Mouse (Mus musculus) skeletal muscle tissue, postnatal 0 days (tissue): ENCODE results near the gene Hoxc9. TPM values are rescaled to one million over a fixed set of nuclear protein-coding genes. Genes with fewer than 3 reads are reported as not detected.

Source experiments
- microRNA counts: library from miRNA; unstranded; fragments of <30 nt; microRNA quantifications from one replicate; lab custom pipeline; 2015
- microRNA-seq, 2 experiments: library from miRNA; unstranded; fragments of <30 nt; microRNA quantifications; one replicate each; pipeline ENCODE4; 2016
- polyA plus RNA-seq: library from polyadenylated mRNA; unstranded; fragments of >200 nt; fragmentation: Nextera tagmentation; extraction: Ambion mirVana; gene quantifications from 2 replicates; pipeline ENCODE4 v1.2.1, GENCODE M21; 2015

The Hoxc9 gene
- 8.1 and 8.4 TPM in 2 replicates for polyA plus RNA-seq

GRCm38 (mm10) chr15:102976171-102976570 is at the start of gene Hoxc9:
Hoxc9 (plus strand) TSS chr15:102976439.

GRCm38 (mm10) chr15:102936279-102936972 is 39.8 kb upstream of the Hoxc9 start, which contains the start of gene Hoxc12:
Hoxc12 (plus strand) TSS chr15:102936757.

GRCm38 (mm10) chr15:102954192-102955006 is 21.8 kb upstream of the Hoxc9 start, which contains the start of gene Hoxc11:
Hoxc11 (plus strand) TSS chr15:102954427.

GRCm38 (mm10) chr15:102966776-102967311 is 9.4 kb upstream of the Hoxc9 start, which contains the start of gene Hoxc10:
Hoxc10 (plus strand) TSS chr15:102966796.

GRCm38 (mm10) chr15:102967312-102967510 is 9.0 kb upstream of the Hoxc9 start, which contains the start of gene Hoxc5:
Hoxc5 (plus strand) TSS chr15:102967443.

GRCm38 (mm10) chr15:102990461-102991397 is 14.5 kb downstream of the Hoxc9 start, which contains the start of gene Hoxc8:
Hoxc8 (plus strand) TSS chr15:102990607.

GRCm38 (mm10) chr15:102997939-102998355 is 21.7 kb downstream of the Hoxc9 start, which contains the start of gene Hoxc6:
Hoxc6 (plus strand) TSS chr15:102998257.

GRCm38 (mm10) chr15:103018636-103019035 is 42.4 kb downstream of the Hoxc9 start, which contains the start of gene Hoxc4:
Hoxc4 (plus strand) TSS chr15:103018934.

MicroRNA genes within 50 kb of the gene (microRNA counts, 519-probe panel; counts per million panel counts)
- microRNA mmu-miR-615-3p (lab: Ali Mortazavi, UCI) (296 counts per million, percentile 58 among the panel's probes with 10 or more counts), microRNA mmu-miR-615-5p (lab: Ali Mortazavi, UCI) (296 counts per million, percentile 58 among the panel's probes with 10 or more counts)

Small RNA genes lying within 50 kb of the gene (microRNA-seq; reads per million reads assigned to microRNA genes)
- gene Mir196a-2 (761 to 1,249 reads per million in 2 experiments), gene Mir615 (770 to 1,151 reads per million in 2 experiments)

Other genes with a start within 250 kb of the Hoxc9 start
- gene Hoxc13, start 55.3 kb upstream of the Hoxc9 start, polyA plus RNA-seq, result 0.05 TPM in 2 replicates
- gene Hoxc12, start 39.7 kb upstream of the Hoxc9 start, polyA plus RNA-seq, result 0.19 and 0.21 TPM in 2 replicates
- gene Hoxc11, start 22.0 kb upstream of the Hoxc9 start, polyA plus RNA-seq, result 2.9 and 3.4 TPM in 2 replicates
- 24.5 and 25.7 TPM in 2 replicates for gene Hoxc10, start 9.6 kb upstream of the Hoxc9 start, polyA plus RNA-seq
- gene Hoxc5, start 9.0 kb upstream of the Hoxc9 start, polyA plus RNA-seq, result 0.83 and 0.96 TPM in 2 replicates
- 1.5 and 2.4 TPM in 2 replicates for gene Hoxc8, start 14.2 kb downstream of the Hoxc9 start, polyA plus RNA-seq
- 4.1 and 4.5 TPM in 2 replicates for gene Hoxc6, start 21.8 kb downstream of the Hoxc9 start, polyA plus RNA-seq
- gene Hoxc4, start 42.5 kb downstream of the Hoxc9 start, polyA plus RNA-seq, result 2.7 and 3.3 TPM in 2 replicates
- gene Smug1, start 190.7 kb downstream of the Hoxc9 start, polyA plus RNA-seq, result 8.5 and 9.7 TPM in 2 replicates